29 mouse cellular contexts compared by ENCODE assay signal in genomic region chr4:108163291-108163690, GRCm38 (mm10). TPM values are rescaled to one million over a fixed set of nuclear protein-coding genes. Genes with fewer than 3 reads are reported as not detected.
"Had no signal": no experiment of that assay in that cellular context is flagged by ENCODE, and none has a peak within 500 bp of the region (broad histone marks: within the 10 kb centered on the region; RNA-seq: fewer than 3 reads in every experiment).

No protein-coding gene starts in this region.

- H3K9ac ChIP-seq: heart, embryonic 13.5 days; heart, embryonic 15.5 days; hindbrain, embryonic 13.5 days; hindbrain, embryonic 15.5 days; intestine, embryonic 15.5 days; limb, embryonic 12.5 days; liver, embryonic 13.5 days; liver, embryonic 15.5 days had no signal

- H3K4me3 ChIP-seq: heart, embryonic 10.5 days; heart, embryonic 13.5 days; heart, embryonic 15.5 days; hindbrain, embryonic 13.5 days; hindbrain, embryonic 15.5 days; intestine, embryonic 15.5 days; layer of hippocampus, adult 2 months; limb, embryonic 10.5 days; limb, embryonic 12.5 days; liver, embryonic 13.5 days; liver, embryonic 15.5 days had no signal

- DNase-seq: gastrocnemius, postnatal 14 days; gastrocnemius, postnatal 36 days; heart, adult 18-20 months; heart, postnatal 14 days; heart, postnatal 36 days; kidney, adult 18-20 months; kidney, adult 8-10 months; kidney, postnatal 10 days; kidney, postnatal 25 days; kidney, postnatal 4 days; liver; liver, embryonic 13.5 days had no signal

- H3K9me3 ChIP-seq: heart, embryonic 10.5 days; heart, embryonic 13.5 days; heart, embryonic 15.5 days; hindbrain, embryonic 15.5 days; intestine, embryonic 15.5 days; limb, embryonic 10.5 days; limb, embryonic 12.5 days; liver, embryonic 13.5 days; liver, embryonic 15.5 days had no signal

- H3K27ac ChIP-seq: heart, embryonic 10.5 days; heart, embryonic 13.5 days; heart, embryonic 15.5 days; hindbrain, embryonic 13.5 days; hindbrain, embryonic 15.5 days; intestine, embryonic 15.5 days; layer of hippocampus, adult 2 months; limb, embryonic 10.5 days; limb, embryonic 12.5 days; liver, embryonic 13.5 days; liver, embryonic 15.5 days had no signal

- H3K36me3 ChIP-seq: heart, embryonic 10.5 days; heart, embryonic 13.5 days; heart, embryonic 15.5 days; hindbrain, embryonic 13.5 days; hindbrain, embryonic 15.5 days; intestine, embryonic 15.5 days; limb, embryonic 10.5 days; limb, embryonic 12.5 days; liver, embryonic 13.5 days; liver, embryonic 15.5 days had no signal

- H3K27me3 ChIP-seq: hindbrain, embryonic 15.5 days; intestine, embryonic 15.5 days had no signal

- H3K4me1 ChIP-seq: heart, embryonic 13.5 days; intestine, embryonic 15.5 days; limb, embryonic 12.5 days; liver, embryonic 13.5 days had no signal

RNA-seq across cellular contexts. Expression of gene Zyg11a, which starts 54.6 kb away (rescaled TPM):
- total RNA-seq: hematopoietic stem cell, adult 5-6 weeks; layer of hippocampus, adult 2 months; layer of hippocampus, postnatal 25 days; left cerebral cortex, adult 18-20 months; left cerebral cortex, postnatal 14 days; left cerebral cortex, postnatal 36 days had no signal
- polyA plus RNA-seq: heart, embryonic 10.5 days; heart, postnatal 0 days; hindbrain, embryonic 13.5 days; inflammation-experienced regulatory T-cells, adult 6 months; limb, embryonic 10.5 days; limb, embryonic 12.5 days had no signal
